Mouse (Mus musculus) adrenal gland, adult 10 weeks (tissue): ENCODE results near the gene Hdac1. TPM values are rescaled to one million over a fixed set of nuclear protein-coding genes. Genes with fewer than 3 reads are reported as not detected.

ENCODE experiments used
- polyA plus RNA-seq: library from polyadenylated mRNA; stranded (reverse); fragments of 350-450 nt; fragmentation: Illumina TruSeq; extraction: RNeasy Lipid Tissue Mini Kit (QIAGEN cat#74804); gene quantifications from one replicate; pipeline ENCODE4 v1.2.3, GENCODE M21; 2014; ENCODE audit warnings: low read depth, low replicate concordance

Hdac1 gene
- 44.3 TPM for polyA plus RNA-seq

GRCm38 (mm10) chr4:129542592-129543141, at the start of gene Hdac1:
TSS of gene Hdac1 (minus strand) at chr4:129542713.

GRCm38 (mm10) chr4:129578466-129578865, 36.0 kb upstream of the Hdac1 start, which contains the start of gene Fam167b:
TSS of gene Fam167b (minus strand) at chr4:129578549.

GRCm38 (mm10) chr4:129573430-129573829, 30.9 kb upstream of the Hdac1 start, which contains the start of gene Lck:
TSS of gene Lck (minus strand) at chr4:129573641.

GRCm38 (mm10) chr4:129513086-129513767, 29.3 kb downstream of the Hdac1 start, which contains the start of gene Marcksl1:
TSS of gene Marcksl1 (plus strand) at chr4:129513581.

GRCm38 (mm10) chr4:129490972-129491880, 51.3 kb downstream of the Hdac1 start, which contains the start of the genes Tssk3 and Fam229a:
TSS of gene Tssk3 (minus strand) at chr4:129491022.
TSS of gene Fam229a (plus strand) at chr4:129491190.

Other genes with a start within 250 kb of the Hdac1 start
- gene Rbbp4, start 207.3 kb downstream of the Hdac1 start, polyA plus RNA-seq: 217 TPM
- 174 TPM for gene Zbtb8os, start 207.0 kb downstream of the Hdac1 start, polyA plus RNA-seq
- gene Zbtb8a, start 164.6 kb downstream of the Hdac1 start, polyA plus RNA-seq: 0.99 TPM
- gene Zbtb8b, start 101.9 kb downstream of the Hdac1 start, polyA plus RNA-seq: not detected
- 20.8 TPM for gene Bsdc1, start 81.1 kb downstream of the Hdac1 start, polyA plus RNA-seq
- gene Tssk3, start 51.7 kb downstream of the Hdac1 start, polyA plus RNA-seq: not detected
- gene Fam229a, start 51.5 kb downstream of the Hdac1 start, polyA plus RNA-seq: not detected
- gene Marcksl1, start 29.1 kb downstream of the Hdac1 start, polyA plus RNA-seq: 47.1 TPM
- 0.41 TPM for gene Lck, start 30.9 kb upstream of the Hdac1 start, polyA plus RNA-seq
- 3.1 TPM for gene Fam167b, start 35.8 kb upstream of the Hdac1 start, polyA plus RNA-seq
- 20.2 TPM for gene Eif3i, start 57.9 kb upstream of the Hdac1 start, polyA plus RNA-seq
- gene Tmem234, start 58.0 kb upstream of the Hdac1 start, polyA plus RNA-seq: 36.2 TPM
- not detected for gene Dcdc2b, start 71.5 kb upstream of the Hdac1 start, polyA plus RNA-seq
- gene Iqcc, start 76.4 kb upstream of the Hdac1 start, polyA plus RNA-seq: 11.4 TPM
- gene Ccdc28b, start 81.2 kb upstream of the Hdac1 start, polyA plus RNA-seq: 2.7 TPM
- 16.9 TPM for gene Txlna, start 98.4 kb upstream of the Hdac1 start, polyA plus RNA-seq
- 61.8 TPM for gene Kpna6, start 130.1 kb upstream of the Hdac1 start, polyA plus RNA-seq
- 0.52 TPM for gene Tmem39b, start 154.1 kb upstream of the Hdac1 start, polyA plus RNA-seq
- gene Khdrbs1, start 199.6 kb upstream of the Hdac1 start, polyA plus RNA-seq: 186 TPM